Mouse (Mus musculus) CH12.LX (cell line): ENCODE results near the gene Dnajb1. TPM values are rescaled to one million over a fixed set of nuclear protein-coding genes. Genes with fewer than 3 reads are reported as not detected.

Experiments
- DNase-seq: peaks from one replicate; pipeline ENCODE4 v3.0.0-alpha.2; 2013; ENCODE audit errors: extremely low read depth
- H3K27ac ChIP-seq: 2 replicates; pipeline ENCODE4 v1.5.1; 2012; ENCODE audit warnings: low read depth, mild to moderate bottlenecking, control low read depth, moderate library complexity; ENCODE audit not compliant: insufficient read depth
- H3K27me3 ChIP-seq: replicated peaks from 2 replicates; pipeline ENCODE3; 2012; ENCODE audit warnings: inconsistent platforms
- H3K36me3 ChIP-seq, 2 experiments: replicated peaks in 1 of 2; 2 replicates each; pipeline versions ENCODE3 to v1.6.1; 2012; ENCODE audit warnings: inconsistent platforms in 1 of 2, low read length in 1 of 2, mild to moderate bottlenecking in 1 of 2, mixed read lengths in 1 of 2, moderate library complexity in 1 of 2; ENCODE audit not compliant: control insufficient read depth in 1 of 2, insufficient read depth in 1 of 2
- H3K4me1 ChIP-seq, 2 experiments: 2 replicates each; pipeline ENCODE4 v1.6.1; 2012; ENCODE audit warnings: inconsistent platforms in 1 of 2, moderate library complexity in 1 of 2; ENCODE audit not compliant: insufficient read depth in 2 of 2, control insufficient read depth in 1 of 2
- H3K4me2 ChIP-seq: 2 replicates; pipeline ENCODE4 v1.6.1; 2012; ENCODE audit warnings: low read depth, mild to moderate bottlenecking, control low read depth; ENCODE audit not compliant: poor library complexity, insufficient read depth, severe bottlenecking
- H3K4me3 ChIP-seq, 3 experiments: fragments of 150-350 bp in 1 of 3; sonication (generic) in 1 of 3; replicated peaks in 1 of 3; 2 replicates each; pipeline versions ENCODE3 to v1.5.1; 2011 to 2012; ENCODE audit warnings: low read depth in 2 of 3, low read length in 2 of 3, mild to moderate bottlenecking in 2 of 3, moderate library complexity in 2 of 3, control low read depth in 1 of 3, improper control_type of control experiment in 1 of 3, inconsistent platforms in 1 of 3, mixed read lengths in 1 of 3; ENCODE audit not compliant: poor library complexity in 1 of 3
- H3K79me2 ChIP-seq: replicated peaks from 2 replicates; pipeline ENCODE4 v1.6.1; 2012; ENCODE audit warnings: mild to moderate bottlenecking, moderate library complexity; ENCODE audit not compliant: control insufficient read depth, poor library complexity, insufficient read depth, severe bottlenecking; ENCODE audit errors: extremely low read depth
- H3K9ac ChIP-seq: 2 replicates; pipeline ENCODE4 v1.6.1; 2012; ENCODE audit warnings: low read depth, mild to moderate bottlenecking, control low read depth, moderate library complexity; ENCODE audit not compliant: insufficient read depth
- H3K9me3 ChIP-seq: replicated peaks from 2 replicates; pipeline ENCODE3; 2012; ENCODE audit warnings: low read length, inconsistent platforms, mixed read lengths
- CHD1 ChIP-seq: IDR thresholded peaks from 2 replicates; pipeline ENCODE4 v1.6.1; 2012; ENCODE audit warnings: low read depth, low read length, improper control_type of control experiment, inconsistent platforms
- CHD2 ChIP-seq: IDR thresholded peaks from 2 replicates; pipeline ENCODE4 v1.6.1; 2011; ENCODE audit warnings: low read length, improper control_type of control experiment
- E2F4 ChIP-seq: IDR thresholded peaks from 2 replicates; pipeline ENCODE4 v1.6.1; 2011; ENCODE audit warnings: low read depth, low read length, improper control_type of control experiment; ENCODE audit not compliant: insufficient replicate concordance
- JUN ChIP-seq: IDR thresholded peaks from 2 replicates; pipeline ENCODE4 v1.6.1; 2011; ENCODE audit warnings: low read depth, mild to moderate bottlenecking, low read length, improper control_type of control experiment, moderate library complexity; ENCODE audit not compliant: insufficient read depth
- JUND ChIP-seq: conservative IDR thresholded peaks from 2 replicates; pipeline ENCODE4 v1.6.1; 2011; ENCODE audit warnings: low read depth, low read length, improper control_type of control experiment
- MAZ ChIP-seq: IDR thresholded peaks from 2 replicates; pipeline ENCODE4 v1.6.1; 2012; ENCODE audit warnings: low read depth, mild to moderate bottlenecking, inconsistent platforms, low read length, improper control_type of control experiment, moderate library complexity
- MEF2A ChIP-seq: IDR thresholded peaks from 2 replicates; pipeline ENCODE4 v1.6.1; 2014; ENCODE audit warnings: low read depth, mild to moderate bottlenecking, inconsistent platforms, low read length, improper control_type of control experiment, borderline replicate concordance
- MYC ChIP-seq: IDR thresholded peaks from 2 replicates; pipeline ENCODE4 v1.6.1; 2011; ENCODE audit warnings: low read depth, mild to moderate bottlenecking, improper control_type of control experiment, low read length
- NELFE ChIP-seq: IDR thresholded peaks from 2 replicates; pipeline ENCODE4 v1.6.1; 2011; ENCODE audit warnings: low read depth, low read length, improper control_type of control experiment
- NRF1 ChIP-seq: IDR thresholded peaks from 2 replicates; pipeline ENCODE4 v1.6.1; 2014; ENCODE audit warnings: low read depth, mild to moderate bottlenecking, inconsistent platforms, low read length, improper control_type of control experiment, moderate library complexity
- PAX5 ChIP-seq: IDR thresholded peaks from 2 replicates; pipeline ENCODE4 v1.6.1; 2012; ENCODE audit warnings: low read length, inconsistent platforms, mixed read lengths
- POLR2AphosphoS2 ChIP-seq: IDR thresholded peaks from 2 replicates; pipeline ENCODE4 v1.6.1; 2011; ENCODE audit warnings: low read depth, low read length, improper control_type of control experiment
- SIN3A ChIP-seq: IDR thresholded peaks from 2 replicates; pipeline ENCODE4 v1.6.1; 2012; ENCODE audit warnings: low read length, improper control_type of control experiment, inconsistent platforms
- UBTF ChIP-seq: IDR thresholded peaks from 2 replicates; pipeline ENCODE4 v1.6.1; 2012; ENCODE audit warnings: low read depth, mild to moderate bottlenecking, inconsistent platforms, low read length, improper control_type of control experiment, moderate library complexity
- ZKSCAN1 ChIP-seq: IDR thresholded peaks from 2 replicates; pipeline ENCODE4 v1.6.1; 2012; ENCODE audit warnings: low read depth, inconsistent platforms, low read length, improper control_type of control experiment, borderline replicate concordance
- ZMIZ1 ChIP-seq: IDR thresholded peaks from 2 replicates; pipeline ENCODE4 v1.6.1; 2012; ENCODE audit warnings: low read depth, mild to moderate bottlenecking, inconsistent platforms, low read length, improper control_type of control experiment
- dilution Hi-C: fragments of 300-500 bp; cut with MboI; formaldehyde crosslinking; loops from 2 replicates; pipeline ENCODE4 v1.14.3; 2020; ENCODE audit warnings: low sequenced_read_pairs; ENCODE audit not compliant: extremely low pct_unique_long_range_greater_than_20kb, extremely low pct_ligation_motif_present
- in situ Hi-C: fragments of 300-500 bp; cut with MboI; formaldehyde crosslinking; loops from 3 replicates; pipeline ENCODE4 v1.14.3; 2019; ENCODE audit warnings: low sequenced_read_pairs, low pct_ligation_motif_present, low pct_unique_long_range_greater_than_20kb, mixed read lengths
- polyA plus RNA-seq: library from polyadenylated mRNA; unstranded; fragments of >175 nt; gene quantifications from 2 replicates; pipeline ENCODE4 v1.2.1, GENCODE M21; 2012; ENCODE audit warnings: low read depth; ENCODE audit not compliant: insufficient read length
- total RNA-seq, 2 experiments: library from RNA; depleted of rRNA; stranded (reverse); fragments of 300-350 nt in 1 of 2; fragments of >200 nt in 1 of 2; gene quantifications; 2 replicates each; pipeline ENCODE4 v1.2.3; 2012 to 2014

The Dnajb1 gene
- total and polyA plus RNA-seq, 3 experiments = 24.9 to 30.9 (median 30.7) TPM

DNA sequence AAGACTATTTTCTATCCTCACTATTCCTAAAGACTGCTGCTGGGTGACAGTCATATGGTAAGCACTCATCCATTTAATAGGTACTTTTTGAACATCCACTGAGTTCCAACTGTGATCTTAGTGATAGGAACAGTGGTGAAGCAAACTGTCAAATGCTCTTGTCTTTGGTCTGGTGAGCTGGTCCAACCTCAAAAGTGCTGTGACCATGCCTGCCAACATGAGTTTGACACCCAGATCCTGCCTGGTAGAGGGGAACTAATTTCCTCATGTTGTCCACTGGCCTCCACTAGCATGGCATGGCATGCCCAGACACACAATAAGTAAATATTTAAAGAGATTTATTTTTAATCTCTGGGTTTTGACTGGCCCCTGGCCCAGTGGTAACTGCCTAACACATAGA, 8.6 kb downstream of the Dnajb1 start:
- no peak overlapping the region for H3K4me2 ChIP-seq
- TF ChIP-seq CHD1 (no peak), MAZ (no peak), UBTF (no peak), NELFE (no peak), NRF1 (no peak), ZMIZ1 (no peak), ZKSCAN1 (no peak), SIN3A (no peak)
- TF ChIP-seq, all 38 proteins: peak for 0
- H3K4me1 ChIP-seq = peaks cover 2 to 16% of the 10 kb centered on the region in 2 experiments; a peak in 3 of 4 replicates
- DNase-seq = no peak
- dilution Hi-C loops = no loop called here
- H3K27me3 ChIP-seq = no peaks in the 10 kb centered on the region
- peaks cover 13 to 22% of the 10 kb centered on the region in 2 experiments for H3K36me3 ChIP-seq
- in situ Hi-C loops = no loop called here
- peaks cover 2% of the 10 kb centered on the region for H3K9me3 ChIP-seq
- no peaks in the 10 kb centered on the region for H3K79me2 ChIP-seq
- no peak overlapping the region for H3K4me3 ChIP-seq
- H3K9ac ChIP-seq = no peak overlapping the region
- H3K27ac ChIP-seq = no peak overlapping the region

DNA sequence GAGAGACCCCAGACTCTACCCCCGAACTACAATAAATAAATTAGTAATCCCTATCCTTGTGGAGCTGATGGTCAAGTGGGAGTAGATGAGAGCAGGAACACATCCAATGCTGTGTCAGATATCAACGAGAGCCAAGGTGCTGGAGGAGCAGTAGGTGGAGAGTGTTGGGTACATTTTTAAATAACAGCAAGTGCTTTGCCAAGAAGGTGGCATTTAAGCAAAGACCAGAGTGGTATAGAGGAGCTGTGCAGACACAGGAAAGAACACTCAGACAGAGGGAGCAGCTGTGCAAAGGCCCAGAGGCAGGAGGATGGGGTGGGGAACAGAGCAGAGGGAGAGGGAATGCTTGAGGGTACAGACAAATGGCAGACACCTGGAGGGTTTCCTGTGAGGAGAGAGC, 9.1 kb downstream of the Dnajb1 start:
- peaks cover 2% of the 10 kb centered on the region for H3K9me3 ChIP-seq
- H3K36me3 ChIP-seq = peaks cover 8 to 17% of the 10 kb centered on the region in 2 experiments
- H3K79me2 ChIP-seq = no peaks in the 10 kb centered on the region
- no peak for DNase-seq
- H3K27ac ChIP-seq = no peak overlapping the region
- H3K27me3 ChIP-seq = no peaks in the 10 kb centered on the region
- H3K4me3 ChIP-seq = no peak overlapping the region
- dilution Hi-C loops (no loop called here), in situ Hi-C loops (no loop called here)
- no peak for TF ChIP-seq ZKSCAN1
- no peak for TF ChIP-seq PAX5
- no peak for TF ChIP-seq JUN
- no peak for TF ChIP-seq E2F4
- no peak for TF ChIP-seq MYC
- no peak for TF ChIP-seq JUND
- TF ChIP-seq CHD1 = no peak
- no peak for TF ChIP-seq POLR2AphosphoS2
- no peak for TF ChIP-seq CHD2
- TF ChIP-seq MEF2A = no peak
- TF ChIP-seq MAZ = no peak
- H3K4me2 ChIP-seq = no peak overlapping the region
- H3K9ac ChIP-seq = no peak overlapping the region
- H3K4me1 ChIP-seq = peaks cover 2 to 15% of the 10 kb centered on the region in 2 experiments; a peak in 3 of 4 replicates
